Mouse (Mus musculus): ENCODE data around the gene 1810062G17Rik.

The 1810062G17Rik gene

DNA sequence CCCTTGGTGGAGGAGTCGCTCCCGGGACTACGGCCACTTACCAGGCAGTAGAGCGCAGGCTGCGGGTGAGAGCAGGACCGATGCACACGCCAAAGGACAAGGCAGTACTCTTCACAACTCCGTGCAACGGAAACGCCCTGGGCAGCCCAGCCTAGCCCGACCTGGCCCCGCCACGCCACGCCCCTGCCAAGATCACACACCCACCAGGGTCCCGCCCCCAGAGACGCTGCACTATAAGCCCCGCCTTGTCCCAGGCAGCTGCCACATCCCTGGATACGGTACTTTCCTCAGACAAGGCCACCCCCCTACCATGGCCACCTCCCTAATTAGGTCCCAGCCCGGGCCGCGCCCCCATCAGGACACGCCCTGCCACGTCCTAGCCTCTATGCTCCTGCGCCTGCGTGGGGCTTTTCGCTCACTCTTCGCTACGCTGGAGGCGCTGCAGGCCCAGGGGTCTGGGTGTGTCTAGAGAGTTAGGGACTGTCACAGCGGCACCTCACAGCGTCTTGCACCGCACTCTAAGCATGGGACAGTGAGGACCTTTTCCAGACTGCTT, at the start of gene 1810062G17Rik, which contains the start of gene Anxa5:
TSS of gene 1810062G17Rik (plus strand) at position 406 of the 556 bp plus-strand sequence.
TSS of gene Anxa5 (minus strand) at position 363 of the 556 bp plus-strand sequence.
- DNase-seq = peak; percentile 99

DNA sequence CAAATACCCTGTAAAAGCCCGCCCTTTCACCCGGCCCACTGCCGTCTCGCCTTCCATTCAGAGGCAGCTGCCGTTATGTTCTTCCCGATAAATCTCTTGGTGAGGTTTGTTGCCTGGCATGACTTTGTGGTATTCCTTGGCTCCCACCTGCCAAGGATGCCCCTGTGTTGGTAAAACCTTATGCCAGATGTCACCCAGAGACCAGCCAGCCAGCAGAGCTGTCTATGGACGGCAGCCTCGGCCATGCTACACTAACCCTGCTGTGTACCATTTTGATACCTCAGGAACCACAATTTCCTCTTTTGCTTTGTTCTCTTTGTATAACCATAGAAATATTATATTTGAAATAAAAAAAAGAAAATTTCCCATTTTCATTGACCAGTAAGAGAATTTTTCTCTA, 48.4 kb upstream of the 1810062G17Rik start:
- no peak for DNase-seq

DNA sequence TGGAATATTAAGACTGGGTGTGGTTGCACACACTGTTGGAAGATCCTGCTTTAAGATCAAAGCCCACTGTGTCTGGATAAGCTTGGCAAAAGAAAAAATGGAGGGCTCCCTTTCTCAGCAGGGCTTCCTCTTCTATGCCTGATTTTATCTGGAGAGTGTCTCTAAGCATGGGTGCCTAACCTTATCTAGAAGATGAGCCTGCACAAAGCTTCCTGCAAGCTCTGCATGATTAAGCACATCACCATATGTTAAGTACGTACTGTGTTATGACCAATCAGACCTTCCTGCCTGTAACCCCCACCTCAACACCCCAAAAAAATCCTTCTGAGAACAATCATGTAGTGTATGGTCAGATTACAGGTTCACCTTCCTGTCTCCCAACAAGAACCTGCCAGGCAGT, 45.4 kb upstream of the 1810062G17Rik start:
- DNase-seq = no peak

DNA sequence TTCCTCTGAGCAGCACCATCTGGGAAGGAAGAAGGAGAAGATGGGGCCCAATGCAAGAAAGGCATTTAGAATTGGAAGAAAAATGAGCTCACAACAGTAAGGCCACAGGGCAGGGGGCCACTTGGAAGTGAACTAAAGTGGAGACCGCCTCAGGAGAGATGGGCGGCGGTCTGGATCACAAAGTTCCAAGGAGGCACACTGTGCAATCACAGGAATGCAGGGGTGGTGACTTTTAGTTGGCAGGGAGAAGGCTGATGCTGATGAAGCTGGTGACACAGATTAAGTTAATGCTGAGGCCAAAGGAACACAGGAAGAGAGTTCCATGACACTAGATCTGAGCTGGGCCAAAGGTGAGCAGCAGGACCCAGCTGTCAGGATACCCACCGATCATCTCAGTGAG, 35.5 kb upstream of the 1810062G17Rik start:
- DNase-seq = peak in 1 of 2 experiments; percentile 53

DNA sequence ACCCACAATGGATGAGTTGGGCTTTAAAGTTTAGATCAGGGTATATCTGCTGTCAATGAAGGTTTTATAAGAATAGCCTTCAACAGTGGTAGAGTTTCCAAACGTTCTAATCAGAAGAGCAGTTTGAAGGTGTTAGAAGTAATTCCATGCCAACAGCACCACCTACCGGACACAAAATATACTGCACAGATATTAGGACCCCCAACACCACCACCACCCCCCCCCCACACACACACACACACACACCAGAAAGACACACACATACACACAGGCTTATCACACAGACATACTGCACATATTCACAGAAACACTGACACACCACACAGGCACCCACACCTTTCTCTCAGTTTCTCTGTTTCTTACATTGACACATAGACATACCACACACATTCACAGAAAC, 33.3 kb upstream of the 1810062G17Rik start:
- DNase-seq = peak in 1 of 2 experiments; percentile 55

DNA sequence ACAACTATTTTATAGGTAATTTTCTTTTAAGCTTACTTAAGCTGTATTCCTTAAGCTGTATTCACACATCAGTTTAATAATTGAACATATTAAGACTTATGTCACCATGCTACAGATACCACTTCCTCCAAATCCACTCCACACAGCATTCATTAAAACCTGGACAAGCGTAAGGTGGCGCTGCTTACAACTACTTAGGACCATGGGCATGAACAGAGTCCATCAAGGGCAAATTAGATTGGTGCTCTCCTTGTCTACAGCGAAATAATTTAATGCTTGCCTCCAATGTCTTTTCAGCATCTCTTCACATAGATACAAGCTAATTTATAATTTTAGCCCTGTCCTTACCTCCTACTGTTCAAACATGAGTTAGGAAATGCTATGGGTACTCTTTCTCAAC, 29.7 kb upstream of the 1810062G17Rik start:
- DNase-seq = no peak

DNA sequence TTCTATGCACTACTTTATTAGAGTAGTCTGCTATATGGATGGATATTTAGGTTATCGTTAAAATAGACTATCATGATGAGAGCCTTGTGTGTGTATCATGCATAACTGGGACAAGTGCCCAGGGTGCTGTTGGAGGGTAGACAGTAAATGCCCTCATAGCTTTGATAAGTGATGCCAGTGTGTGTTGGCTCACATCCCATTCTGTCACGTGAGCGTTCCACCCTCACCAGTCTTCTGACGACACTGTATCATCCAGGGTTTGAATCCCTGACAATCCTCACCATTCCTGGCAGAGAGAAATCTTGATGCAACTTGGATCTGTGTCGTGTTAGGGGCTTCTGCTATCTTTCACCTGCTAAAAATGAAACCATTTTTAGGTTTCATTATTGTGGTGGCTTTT, 29.2 kb upstream of the 1810062G17Rik start:
- DNase-seq = no peak

DNA sequence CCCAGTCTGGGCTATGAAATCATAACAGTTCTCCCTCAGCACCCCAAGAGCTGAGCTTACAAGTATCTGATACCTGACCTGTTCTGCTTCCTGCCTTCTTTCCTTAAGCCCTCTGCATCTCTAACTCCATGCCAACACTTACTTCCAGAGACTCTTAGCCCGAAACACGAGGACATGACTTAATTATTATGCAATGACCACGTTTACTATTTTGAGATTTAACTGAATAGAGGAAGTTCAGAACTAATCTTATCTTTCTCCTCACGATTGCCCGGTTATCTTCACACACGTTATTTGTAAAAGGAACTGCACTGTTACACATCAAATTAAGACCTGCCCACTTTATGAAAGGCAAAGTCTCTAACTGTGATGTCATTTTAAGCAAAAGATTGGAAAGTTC, 28.8 kb upstream of the 1810062G17Rik start:
- no peak for DNase-seq

DNA sequence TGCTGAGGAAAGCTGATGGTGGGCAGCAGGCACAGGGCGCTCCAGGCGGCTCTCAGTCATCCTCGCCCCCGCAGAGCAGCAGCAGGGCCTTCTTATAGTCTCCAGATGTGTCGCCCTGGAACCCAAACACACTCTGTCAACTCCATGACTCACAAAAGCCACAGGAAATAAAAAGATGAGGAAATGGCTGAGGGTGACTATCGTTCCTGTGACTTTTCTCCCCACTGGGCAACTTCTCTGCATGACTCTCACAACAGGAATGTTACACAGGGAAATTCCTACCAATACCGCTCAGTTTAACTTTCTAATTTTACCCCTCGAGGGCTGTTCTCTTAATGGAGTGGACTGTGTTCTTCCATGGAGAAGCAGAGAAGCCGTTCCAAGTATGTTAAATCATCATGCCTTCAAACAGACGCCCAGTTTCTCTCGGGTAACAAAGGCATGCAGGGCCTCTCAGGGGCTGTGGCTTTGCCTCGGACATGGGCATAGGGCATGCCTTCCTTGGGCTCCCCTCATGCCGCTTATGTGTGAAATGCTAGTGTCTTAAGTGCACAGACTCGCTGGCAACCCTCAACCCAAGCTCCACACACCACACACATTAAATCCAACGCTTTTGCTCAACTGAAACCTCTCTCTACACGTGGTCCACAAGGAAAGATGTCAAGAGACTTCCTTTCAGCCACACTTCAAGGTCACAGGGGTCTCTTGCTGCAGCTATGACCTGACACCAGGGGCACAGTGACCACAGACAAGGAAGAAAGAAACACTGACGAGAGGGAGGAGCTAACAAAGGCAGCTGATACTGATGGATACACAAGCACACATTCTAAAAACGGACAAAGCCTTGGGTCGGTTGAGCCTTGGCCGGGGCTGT, 26.2 kb upstream of the 1810062G17Rik start:
- peak; percentile 52 for DNase-seq

DNA sequence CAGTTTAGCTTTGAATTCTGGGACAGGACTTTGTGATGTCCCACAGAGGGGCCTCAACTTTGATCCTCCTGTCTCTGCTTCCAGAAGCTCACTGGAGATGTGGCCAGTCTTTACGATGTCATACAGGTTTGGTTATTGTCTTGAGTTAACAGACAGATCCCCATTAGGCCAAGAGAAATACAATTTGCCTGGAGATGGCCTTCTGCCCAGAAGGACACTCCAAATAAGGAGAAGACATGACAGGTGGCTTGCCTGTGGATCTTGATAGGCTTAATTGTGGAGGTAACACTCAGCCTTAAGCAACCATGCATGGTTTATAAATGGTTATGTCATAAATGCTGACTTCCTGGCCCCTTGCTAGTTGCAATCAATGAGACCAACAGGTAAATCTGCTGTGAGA, 23.2 kb upstream of the 1810062G17Rik start:
- DNase-seq = no peak

DNA sequence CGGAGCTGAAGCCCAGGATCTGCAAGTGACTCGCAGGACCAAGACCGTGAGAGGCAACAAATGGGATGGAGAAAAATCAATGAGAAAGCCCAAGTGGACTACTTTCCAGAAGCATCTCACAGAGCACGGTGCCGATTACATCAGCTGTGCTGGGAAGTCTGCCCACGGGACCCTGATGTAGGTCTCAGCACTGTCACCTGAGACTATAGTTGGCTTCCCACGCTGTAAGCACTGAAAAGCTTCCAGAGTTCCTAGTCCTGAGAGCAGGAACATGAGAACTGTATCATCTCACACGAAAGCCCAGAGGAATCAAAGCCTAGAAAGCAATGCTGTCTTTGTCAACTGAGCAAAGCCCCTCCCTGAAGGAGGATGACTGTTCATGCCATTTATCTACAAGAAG, 20.6 kb upstream of the 1810062G17Rik start:
- no peak for DNase-seq

DNA sequence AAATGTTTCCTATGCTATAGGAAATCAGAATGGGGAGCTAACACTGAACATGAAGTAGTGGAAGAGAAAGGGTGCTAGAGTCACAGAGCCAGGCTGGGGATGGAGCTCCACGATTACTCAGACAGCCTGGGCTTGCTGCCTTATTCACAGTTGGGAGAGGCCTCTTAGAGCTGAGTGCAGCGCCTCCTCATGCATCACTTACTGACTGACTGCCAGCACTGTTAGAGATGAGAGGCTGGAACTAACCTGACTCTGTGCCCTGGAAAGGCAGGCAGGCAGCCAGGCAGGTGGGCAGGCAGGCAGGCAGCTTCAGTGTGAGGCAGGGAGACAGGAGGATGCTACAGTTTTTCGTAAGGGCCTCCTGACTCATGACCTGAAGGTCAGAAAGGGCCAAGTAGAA, 20.2 kb upstream of the 1810062G17Rik start:
- DNase-seq = no peak

DNA sequence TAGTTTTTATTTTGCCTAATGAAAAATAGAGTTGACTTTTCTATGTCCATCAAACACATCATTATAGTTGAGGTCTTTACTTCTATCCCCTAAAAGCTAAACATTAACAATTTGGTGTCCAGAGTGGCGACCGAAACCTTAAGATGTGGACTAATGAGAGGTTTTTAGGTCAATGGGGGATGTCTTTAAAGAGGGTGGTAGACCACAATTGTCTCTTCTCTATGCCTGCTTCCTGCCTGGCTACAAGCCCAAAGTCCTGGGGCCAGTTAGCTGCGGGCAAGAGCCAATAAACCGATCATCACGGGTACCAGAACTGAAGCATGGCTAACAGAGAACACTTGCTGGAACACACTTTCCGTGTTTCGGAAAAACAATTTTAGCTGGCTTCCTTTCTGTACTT, 15.0 kb upstream of the 1810062G17Rik start:
- DNase-seq = no peak

DNA sequence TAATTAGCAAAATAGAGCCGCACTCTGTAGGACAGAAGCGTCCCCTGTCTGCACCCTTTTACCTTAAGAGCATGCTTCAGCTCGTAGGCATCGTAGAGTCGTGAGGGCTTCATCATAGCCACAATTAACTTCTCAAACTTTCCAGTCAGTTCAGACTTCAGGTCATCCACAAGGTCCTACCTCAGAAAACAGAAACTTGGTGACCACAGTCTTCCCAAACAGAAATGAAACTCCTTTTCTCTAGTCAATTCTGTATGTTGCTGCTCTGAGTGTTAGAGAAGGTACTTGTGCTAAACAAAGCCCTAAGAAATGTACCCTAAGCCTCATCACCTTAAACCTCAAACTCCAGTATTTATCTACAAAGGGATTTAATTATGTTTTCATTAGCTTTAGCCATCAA, 13.9 kb upstream of the 1810062G17Rik start:
- DNase-seq = no peak

DNA sequence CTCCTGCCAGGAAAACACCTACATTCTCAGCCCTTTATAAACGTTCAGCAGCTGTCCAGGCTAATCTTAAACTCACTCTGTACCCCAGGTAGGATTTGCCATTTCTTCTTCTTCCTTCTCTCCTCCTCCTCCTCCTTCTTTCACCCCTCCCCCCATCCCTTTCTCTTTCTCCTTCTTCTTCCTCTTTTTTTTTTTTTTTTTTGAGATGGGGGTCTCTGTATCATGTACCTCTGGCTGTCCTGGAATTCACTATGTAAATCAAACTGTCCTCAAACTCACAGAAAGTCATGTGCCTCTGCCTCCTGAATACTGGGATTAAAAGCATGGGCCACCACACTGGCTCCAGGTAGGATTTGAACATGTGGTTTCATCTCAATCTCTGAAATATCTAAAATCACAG, 13.4 kb upstream of the 1810062G17Rik start:
- no peak for DNase-seq

DNA sequence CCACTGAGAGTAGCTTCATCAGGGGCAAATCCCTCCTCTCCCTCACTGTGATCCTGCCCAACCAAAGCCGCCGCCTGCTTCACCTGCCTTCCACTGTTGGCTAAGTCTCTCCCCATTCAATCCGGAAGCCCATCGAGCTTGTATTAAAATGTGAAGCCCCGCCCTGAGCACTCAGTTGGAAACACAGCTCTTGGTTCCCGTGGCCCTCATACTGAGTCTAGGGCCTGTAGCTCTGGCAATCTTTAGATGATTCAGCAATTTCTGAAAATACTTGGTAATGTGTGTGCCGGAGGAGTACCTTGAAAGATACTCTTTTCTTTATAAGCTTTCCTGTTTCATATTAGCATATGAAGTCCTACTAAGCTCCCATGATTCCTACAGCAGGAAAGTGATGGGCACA, 10.2 kb upstream of the 1810062G17Rik start:
- no peak for DNase-seq

DNA sequence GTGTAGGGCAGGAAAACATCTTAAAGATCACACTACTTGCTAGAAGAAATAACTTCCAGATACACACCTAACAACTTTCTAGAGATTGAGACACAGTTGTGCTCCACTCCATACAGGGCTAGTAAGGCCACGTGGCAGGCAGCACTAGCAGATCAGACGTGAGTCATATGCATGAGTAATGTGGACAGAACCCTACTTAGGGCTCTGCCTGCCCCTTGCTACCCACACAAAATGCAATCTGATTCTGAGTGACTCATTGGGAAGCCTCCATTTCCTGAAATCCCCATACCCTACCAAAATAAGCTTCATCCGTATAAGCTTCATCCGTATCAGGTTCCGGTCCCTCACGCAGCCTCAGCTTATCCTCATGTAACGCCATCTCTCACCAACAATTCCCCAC, 8.1 kb upstream of the 1810062G17Rik start:
- DNase-seq = no peak

DNA sequence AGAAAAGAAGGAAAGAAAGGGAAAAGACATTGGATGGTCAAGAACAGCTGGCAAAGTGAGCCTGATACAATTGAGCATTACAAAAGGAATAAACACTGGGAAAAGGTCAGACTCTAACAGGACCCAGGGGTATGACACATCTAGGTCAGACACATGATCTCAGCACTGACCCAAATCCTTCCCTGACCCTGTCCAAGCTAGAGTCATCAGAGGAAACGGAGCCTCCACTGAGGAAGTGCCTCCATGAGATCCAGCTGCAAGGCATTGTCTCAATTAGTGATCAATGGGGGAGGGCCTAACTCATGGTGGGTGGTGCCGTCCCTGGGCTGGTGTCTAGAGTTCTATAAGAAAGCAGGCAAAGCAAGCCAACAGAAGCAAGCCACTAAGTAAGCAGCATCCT, 6.9 kb upstream of the 1810062G17Rik start:
- no peak for DNase-seq

DNA sequence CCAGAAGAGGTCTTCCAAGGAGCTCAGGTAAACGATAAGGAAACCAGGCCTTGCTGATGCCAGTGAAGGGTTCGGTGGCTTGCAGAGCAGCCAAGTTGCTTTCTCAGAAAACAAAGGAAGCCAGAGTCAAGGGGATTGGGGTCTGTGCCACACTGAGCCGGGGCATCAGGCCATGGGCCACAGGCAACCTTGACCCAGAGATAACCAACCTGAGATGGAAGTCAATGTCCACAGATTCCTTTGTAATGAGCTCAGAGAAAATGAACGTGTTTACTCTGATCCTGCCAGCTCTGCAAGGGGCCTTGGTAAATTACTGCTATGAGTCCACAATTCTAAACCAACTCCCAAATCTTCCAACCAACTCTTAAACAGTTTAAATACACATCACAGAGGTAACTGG, 3.9 kb upstream of the 1810062G17Rik start:
- no peak for DNase-seq

DNA sequence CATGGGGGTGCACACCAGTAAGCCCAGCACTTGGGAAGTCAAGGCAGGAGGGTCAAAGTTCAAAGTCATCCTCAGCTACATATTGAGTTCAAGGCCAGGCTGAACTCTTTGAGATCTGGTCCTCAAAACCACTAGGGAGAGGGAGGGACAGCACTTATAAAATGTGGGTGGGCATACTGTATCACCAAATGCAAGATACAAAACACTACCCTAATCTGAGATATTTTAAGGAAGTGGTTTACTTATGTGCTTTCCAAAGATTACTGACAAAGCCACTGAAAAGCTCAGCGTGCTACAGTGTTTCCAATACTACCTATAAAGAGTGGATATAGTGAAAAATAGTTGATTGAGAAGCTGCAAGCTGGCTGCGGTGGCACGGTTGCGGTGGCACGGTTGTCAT, 2.5 kb upstream of the 1810062G17Rik start:
- DNase-seq = no peak

DNA sequence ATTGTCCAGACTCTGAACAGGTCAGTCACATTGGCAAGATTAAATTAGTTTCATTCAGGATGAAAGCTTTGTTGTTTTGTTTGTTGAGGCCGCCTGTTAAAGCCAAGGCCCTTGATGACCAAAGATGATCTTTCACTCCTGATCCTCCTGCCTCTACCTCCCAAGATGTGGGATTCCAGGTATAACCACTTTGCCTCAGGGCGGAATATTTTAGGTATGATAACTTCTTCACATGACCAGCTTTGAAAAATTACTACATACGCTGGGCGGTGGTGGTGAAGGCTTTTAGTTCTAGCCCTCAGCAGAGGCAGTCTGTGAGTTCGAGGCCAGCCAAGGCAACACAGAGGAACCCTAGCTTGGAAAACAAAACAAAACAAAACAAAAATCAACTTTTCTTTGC, 1.3 kb upstream of the 1810062G17Rik start:
- DNase-seq = no peak

DNA sequence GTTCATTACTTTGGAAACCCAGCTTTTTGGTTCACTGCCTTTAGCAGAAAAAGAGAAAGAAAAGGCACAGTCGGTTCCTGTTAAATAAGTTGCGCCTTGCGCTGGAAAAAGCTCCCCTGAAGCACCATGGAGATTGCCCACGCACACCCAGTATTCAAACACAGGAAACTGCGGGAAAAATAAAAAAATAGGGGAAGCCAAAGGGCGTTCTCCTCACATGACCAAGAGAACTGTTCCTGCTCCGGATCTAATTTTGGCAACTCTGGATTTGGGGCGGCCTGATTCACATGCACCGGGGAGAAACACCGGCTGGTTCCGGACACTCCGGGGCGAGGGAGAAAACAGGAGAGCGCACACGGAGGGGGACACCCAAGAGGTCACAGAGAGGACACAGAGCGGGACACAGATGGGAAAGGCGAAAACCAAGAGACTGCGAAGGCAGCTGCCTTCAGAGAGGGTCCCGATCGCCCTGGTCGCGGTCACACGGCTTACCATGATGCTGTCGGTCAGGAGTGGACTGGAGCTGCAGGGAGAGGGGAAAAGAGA, 726 bp upstream of the 1810062G17Rik start:
- DNase-seq = peak; percentile 42 to 59

DNA sequence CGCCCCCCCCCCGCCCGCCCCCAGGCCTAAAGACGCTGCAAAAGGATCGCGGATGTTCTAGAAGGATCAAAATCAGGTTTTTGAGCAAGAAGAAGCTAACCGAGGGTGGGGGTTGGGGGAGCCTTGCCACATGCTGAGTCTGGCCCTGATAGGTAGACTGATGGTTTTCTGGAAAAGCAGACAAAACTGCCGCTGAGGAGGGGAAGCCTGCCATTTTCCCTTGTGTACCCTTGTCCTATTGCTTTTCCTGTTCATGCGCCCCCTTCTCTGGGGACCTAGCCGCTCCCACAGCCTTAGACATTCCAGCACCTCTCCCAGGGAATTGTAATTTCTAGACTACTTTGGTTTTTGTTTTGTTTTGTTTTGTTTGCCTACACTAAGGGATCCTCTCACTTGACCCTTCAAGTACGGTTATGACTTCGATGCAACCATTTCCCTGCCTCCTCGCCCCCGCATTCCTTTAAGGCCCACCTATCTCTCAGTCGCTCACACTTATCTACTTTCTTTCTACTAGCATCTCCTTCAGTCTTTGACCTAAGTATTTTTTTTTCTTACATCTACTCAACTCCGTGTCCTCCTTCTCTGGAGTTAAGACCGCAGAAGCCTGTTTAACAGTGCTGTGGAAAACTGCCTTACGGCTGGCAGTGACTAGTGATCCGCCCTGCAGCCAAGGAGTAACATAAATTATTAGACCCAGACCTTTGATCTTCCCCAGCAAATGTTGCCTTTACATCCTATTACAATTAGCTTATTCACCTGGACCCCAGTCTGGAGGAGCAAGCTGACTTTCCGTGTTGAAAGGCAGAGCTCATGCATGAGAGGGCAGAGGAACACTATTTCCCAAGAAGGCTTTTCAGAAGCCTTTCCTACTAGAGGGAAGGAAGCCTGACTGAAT, 771 bp downstream of the 1810062G17Rik start:
- peak in 1 of 2 experiments; percentile 23 for DNase-seq
